Mouse (Mus musculus) C2C12 (cell line): ENCODE data around the gene Snx22.

Experiments
- CEBPB ChIP-seq: IDR thresholded peaks from one replicate; pipeline ENCODE4 v1.6.1; 2011; ENCODE audit warnings: low read depth, mild to moderate bottlenecking, control low read depth, moderate library complexity
- CTCF ChIP-seq: IDR thresholded peaks from one replicate; pipeline ENCODE4 v1.5.1; 2011; ENCODE audit not compliant: control insufficient read depth, insufficient read depth, insufficient read length
- FOSL1 ChIP-seq: IDR thresholded peaks from one replicate; pipeline ENCODE4 v1.8.0; 2011; ENCODE audit warnings: mild to moderate bottlenecking, low read length; ENCODE audit not compliant: poor library complexity, insufficient read depth, severe bottlenecking
- MAX ChIP-seq: IDR thresholded peaks from one replicate; pipeline ENCODE4 v1.6.1; 2011; ENCODE audit warnings: mild to moderate bottlenecking, control low read depth
- MYOD1 ChIP-seq: IDR thresholded peaks from one replicate; pipeline ENCODE4 v1.6.1; 2011; ENCODE audit warnings: low read depth; ENCODE audit not compliant: control insufficient read depth, insufficient read length
- MYOG ChIP-seq: IDR thresholded peaks from one replicate; pipeline ENCODE4 v1.6.1; 2011; ENCODE audit not compliant: control insufficient read depth, insufficient read length; ENCODE audit errors: extremely low read depth
- USF1 ChIP-seq: IDR thresholded peaks from one replicate; pipeline ENCODE4 v1.6.1; 2011; ENCODE audit warnings: low read depth, mild to moderate bottlenecking, control low read depth, moderate library complexity

DNA sequence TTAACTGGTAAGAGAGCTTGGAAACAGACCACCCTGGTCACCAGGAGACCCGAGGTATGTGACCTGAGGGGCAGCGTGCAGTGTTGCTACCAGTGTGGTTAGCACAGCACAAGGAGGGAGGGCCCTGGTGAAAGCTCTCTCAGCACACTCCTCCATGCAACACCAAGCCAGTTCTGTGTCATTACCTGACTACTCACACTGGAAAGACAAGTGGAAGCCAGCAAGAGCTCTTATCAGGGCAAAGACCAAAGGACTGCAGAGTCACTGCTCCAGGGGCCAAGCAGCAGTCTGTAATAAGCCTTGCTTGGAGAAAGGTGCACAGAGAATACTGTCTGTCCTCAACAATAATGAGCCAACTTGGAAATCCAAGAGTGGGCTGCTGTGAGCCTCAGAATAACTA lies 23.1 kb upstream of the Snx22 start:
- TF ChIP-seq CTCF = no peak
- no peak for TF ChIP-seq FOSL1
- TF ChIP-seq MAX = no peak
- no peak for TF ChIP-seq CEBPB
- no peak for TF ChIP-seq MYOD1
- TF ChIP-seq MYOG = no peak
- TF ChIP-seq USF1 = no peak
